Mouse (Mus musculus): ENCODE measurements around the gene Rbms3. TPM values are rescaled to one million over a fixed set of nuclear protein-coding genes. Genes with fewer than 3 reads are reported as not detected.
A peak's percentile ranks its signal among the peaks of the same experiment; 100 is the strongest.

Gene Rbms3
- polyA plus RNA-seq, 1 experiment from 2014 or later = 13.1 TPM

DNA sequence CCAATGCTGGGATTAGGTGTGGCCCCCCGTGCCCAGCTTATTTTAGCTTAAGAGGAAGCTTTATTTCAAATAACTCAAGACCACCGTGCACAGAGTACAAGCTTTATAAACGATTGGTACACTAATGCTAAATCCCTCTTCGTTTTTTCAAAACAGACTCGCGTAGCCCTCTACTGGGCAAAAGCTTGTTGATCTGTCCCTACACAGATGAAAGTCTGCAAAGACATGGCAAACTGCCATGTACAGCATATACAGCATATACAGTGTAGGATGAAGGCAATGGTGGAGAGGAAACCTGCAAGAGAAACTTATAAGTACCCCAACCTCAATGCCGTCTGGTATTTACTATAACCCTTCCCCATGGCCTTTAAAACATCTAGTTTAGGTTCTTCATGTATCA is 46.1 kb downstream of the Rbms3 start:
- peak; percentile 50; the same call in 1 of the 2 replicates for ATAC-seq
- Histone ChIP-seq H3K9me3 (replicated peaks) (no peaks in the 10 kb centered on the region), H3K4me1 (no peaks in the 10 kb centered on the region), H3K9ac (no peak overlapping the region), H3K27ac (no peak overlapping the region), H3K4me2 (no peak overlapping the region), H3K27me3 (no peaks in the 10 kb centered on the region), H3K4me3 (no peak overlapping the region), H3K36me3 (ENCODE audit: poor library complexity, severe bottlenecking) (no peaks in the 10 kb centered on the region)
- 73% methylated on average over 7 of the region's 7 CpGs for WGBS

DNA sequence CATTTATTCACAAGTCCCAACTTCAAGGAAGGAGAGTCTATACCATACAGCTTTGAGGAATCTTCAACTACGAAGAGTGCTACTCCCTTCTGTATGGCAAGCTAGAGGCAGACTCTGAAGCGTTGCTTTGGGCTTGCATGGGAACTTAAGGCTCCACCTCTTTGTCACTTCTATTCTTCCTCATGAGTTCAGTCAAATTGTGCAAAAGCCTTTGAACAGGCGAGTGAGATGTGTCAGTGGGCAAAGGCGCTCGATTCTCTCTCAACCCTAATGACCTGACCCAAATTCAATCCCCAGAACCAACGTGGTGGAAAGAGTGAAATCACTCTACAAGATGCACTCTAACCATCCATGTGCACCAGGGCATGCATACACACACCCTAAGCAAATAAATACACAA is 47.1 kb downstream of the Rbms3 start:
- Histone ChIP-seq H3K27ac (no peak overlapping the region), H3K9ac (no peak overlapping the region), H3K27me3 (no peaks in the 10 kb centered on the region), H3K36me3 (ENCODE audit: poor library complexity, severe bottlenecking) (no peaks in the 10 kb centered on the region), H3K4me1 (no peaks in the 10 kb centered on the region), H3K9me3 (replicated peaks) (no peaks in the 10 kb centered on the region), H3K4me2 (no peak overlapping the region), H3K4me3 (no peak overlapping the region)
- 64% methylated on average over 6 of the region's 6 CpGs for WGBS
- no peak for ATAC-seq

DNA sequence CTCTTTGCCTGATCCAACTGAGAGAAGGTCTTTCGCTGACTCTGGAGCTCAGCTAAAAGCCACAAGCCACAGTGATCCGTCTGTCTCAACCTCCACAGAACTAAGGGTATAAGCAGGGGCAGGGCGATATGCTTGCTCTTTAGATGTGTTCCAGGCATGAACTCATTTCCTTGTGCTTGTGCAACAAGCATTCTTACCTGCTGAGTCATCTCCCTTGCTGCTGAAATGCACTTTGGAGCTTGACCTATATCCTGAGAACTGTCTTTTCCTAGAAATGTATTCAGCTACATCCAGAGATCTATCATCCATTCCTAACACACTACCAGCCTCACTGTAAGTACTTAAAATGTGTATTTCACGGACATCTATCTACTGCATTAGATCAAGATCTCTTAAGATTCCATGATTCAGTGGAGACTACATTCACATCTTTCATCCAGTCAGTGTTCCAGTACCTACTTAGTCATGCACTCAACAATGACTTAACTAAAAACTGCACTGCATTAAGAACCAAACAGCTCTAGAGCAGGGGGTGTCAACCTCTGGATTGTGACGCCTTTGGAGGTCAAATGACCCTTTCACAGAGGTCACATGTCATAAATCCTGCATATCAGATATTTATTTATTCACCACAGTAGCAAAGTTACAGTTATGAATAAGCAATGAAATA is 58.4 kb downstream of the Rbms3 start:
- Histone ChIP-seq H3K4me1 (no peaks in the 10 kb centered on the region), H3K9me3 (replicated peaks) (no peaks in the 10 kb centered on the region), H3K36me3 (ENCODE audit: poor library complexity, severe bottlenecking) (no peaks in the 10 kb centered on the region), H3K9ac (no peak overlapping the region), H3K4me3 (no peak overlapping the region), H3K27me3 (no peaks in the 10 kb centered on the region), H3K4me2 (no peak overlapping the region), H3K27ac (no peak overlapping the region)
- ATAC-seq = no peak
- WGBS = 84% methylated on average over 5 of the region's 5 CpGs

DNA sequence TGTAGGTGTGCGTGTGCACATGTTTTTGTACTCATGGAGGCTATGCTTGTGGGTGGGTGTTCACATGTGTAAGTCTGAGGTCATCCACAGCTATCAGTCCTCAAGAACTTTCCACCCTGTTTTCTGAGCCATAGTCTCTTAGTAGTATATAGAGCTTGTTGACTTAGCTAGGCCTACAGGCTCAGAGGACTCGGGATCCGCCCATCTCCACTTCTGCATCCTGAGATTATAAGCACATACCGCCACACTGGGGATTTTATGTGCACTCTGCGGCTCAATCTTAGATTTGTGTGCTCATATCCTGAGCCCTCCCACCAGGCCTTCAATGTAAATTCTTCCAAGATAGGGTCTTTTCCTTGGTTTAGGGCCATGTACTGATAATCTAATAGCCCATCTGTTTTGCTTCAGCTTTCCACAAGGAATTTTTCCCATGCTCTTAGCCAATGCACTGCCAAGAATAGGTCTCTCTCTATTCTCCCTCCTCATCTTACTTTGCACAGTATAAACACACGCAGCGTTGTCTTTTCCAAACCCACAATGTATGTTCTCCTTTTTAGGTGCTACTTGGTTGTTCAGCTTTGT is 59.4 kb downstream of the Rbms3 start:
- no peak overlapping the region for H3K9ac ChIP-seq
- H3K36me3 ChIP-seq (ENCODE audit: poor library complexity, severe bottlenecking) = no peaks in the 10 kb centered on the region
- no peak overlapping the region for H3K27ac ChIP-seq
- ATAC-seq = no peak
- H3K4me1 ChIP-seq = no peaks in the 10 kb centered on the region
- 90% methylated on average over 7 of the region's 7 CpGs for WGBS
- H3K27me3 ChIP-seq = no peaks in the 10 kb centered on the region
- no peak overlapping the region for H3K4me2 ChIP-seq
- H3K4me3 ChIP-seq = no peak overlapping the region
- H3K9me3 ChIP-seq (replicated peaks) = no peaks in the 10 kb centered on the region

DNA sequence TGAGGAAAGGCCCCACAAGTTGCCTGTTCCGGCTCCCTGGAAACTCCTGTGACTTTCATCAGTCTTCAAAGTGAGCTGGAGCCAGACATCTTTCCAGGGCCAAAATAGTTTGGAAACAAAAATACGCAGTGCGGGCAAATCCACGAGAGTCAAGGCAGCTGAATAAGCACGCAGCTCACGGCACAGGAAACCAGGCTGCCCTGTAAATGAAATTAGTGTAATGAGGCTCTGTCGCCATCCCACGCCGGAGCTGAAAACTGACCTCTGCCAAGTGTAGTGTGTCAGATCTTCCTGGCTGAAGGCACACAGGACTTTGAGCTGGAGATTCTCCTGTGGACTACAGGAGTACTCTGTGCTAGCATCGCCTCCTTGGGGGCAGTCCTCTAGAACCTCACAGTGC is 63.4 kb downstream of the Rbms3 start:
- Histone ChIP-seq H3K4me3 (no peak overlapping the region), H3K27me3 (no peaks in the 10 kb centered on the region), H3K9ac (no peak overlapping the region), H3K27ac (no peak overlapping the region), H3K4me1 (no peaks in the 10 kb centered on the region), H3K4me2 (no peak overlapping the region), H3K36me3 (ENCODE audit: poor library complexity, severe bottlenecking) (no peaks in the 10 kb centered on the region), H3K9me3 (replicated peaks) (no peaks in the 10 kb centered on the region)
- WGBS = 88% methylated on average over 10 of the region's 10 CpGs
- ATAC-seq = no peak

DNA sequence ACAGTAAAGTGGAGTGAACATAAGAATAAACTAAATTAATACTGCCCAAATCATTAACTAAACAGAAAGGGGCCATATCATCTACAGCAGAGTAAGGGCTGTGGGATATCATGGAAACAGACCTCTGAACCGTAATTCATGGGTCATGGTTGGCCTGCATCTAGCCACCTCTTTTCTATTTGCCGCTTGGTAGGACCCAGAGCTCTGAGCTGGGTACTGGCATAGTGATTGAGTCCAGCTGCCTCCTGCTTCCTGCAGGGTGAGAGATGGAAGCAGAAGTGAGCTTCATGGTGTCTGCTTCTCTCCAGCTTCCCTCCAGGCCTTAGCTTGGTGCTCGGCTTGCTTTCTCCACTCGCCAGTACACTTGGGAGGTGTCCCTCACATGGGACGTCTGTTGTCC is 71.2 kb downstream of the Rbms3 start:
- Histone ChIP-seq H3K4me1 (no peaks in the 10 kb centered on the region), H3K4me2 (no peak overlapping the region), H3K27ac (no peak overlapping the region), H3K27me3 (no peaks in the 10 kb centered on the region), H3K9me3 (replicated peaks) (no peaks in the 10 kb centered on the region), H3K4me3 (no peak overlapping the region), H3K9ac (no peak overlapping the region), H3K36me3 (ENCODE audit: poor library complexity, severe bottlenecking) (no peaks in the 10 kb centered on the region)
- 91% methylated on average over 5 of the region's 5 CpGs for WGBS
- ATAC-seq = no peak

DNA sequence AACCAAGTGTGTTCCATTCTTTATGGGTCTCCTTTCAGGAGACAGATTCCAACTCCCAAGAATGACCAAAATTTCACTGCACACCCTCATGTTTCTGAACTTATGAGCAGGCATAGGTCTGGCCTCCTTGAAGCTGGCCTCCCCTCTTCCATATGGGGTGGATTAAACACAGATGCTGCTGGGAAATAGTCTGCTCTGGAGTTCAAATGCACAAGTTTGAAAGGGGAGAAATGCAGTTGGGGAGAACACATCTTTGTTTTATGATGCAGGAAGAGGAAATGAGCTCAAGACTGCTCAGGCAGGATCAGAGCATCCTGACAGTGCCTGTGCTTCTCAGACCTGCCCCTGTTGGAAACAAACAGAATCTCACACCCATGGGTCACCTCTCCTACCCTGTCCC is 75.4 kb downstream of the Rbms3 start:
- ATAC-seq = no peak
- Histone ChIP-seq H3K4me1 (no peaks in the 10 kb centered on the region), H3K9ac (no peak overlapping the region), H3K4me3 (no peak overlapping the region), H3K27ac (no peak overlapping the region), H3K27me3 (no peaks in the 10 kb centered on the region), H3K4me2 (no peak overlapping the region), H3K9me3 (replicated peaks) (no peaks in the 10 kb centered on the region), H3K36me3 (ENCODE audit: poor library complexity, severe bottlenecking) (no peaks in the 10 kb centered on the region)

DNA sequence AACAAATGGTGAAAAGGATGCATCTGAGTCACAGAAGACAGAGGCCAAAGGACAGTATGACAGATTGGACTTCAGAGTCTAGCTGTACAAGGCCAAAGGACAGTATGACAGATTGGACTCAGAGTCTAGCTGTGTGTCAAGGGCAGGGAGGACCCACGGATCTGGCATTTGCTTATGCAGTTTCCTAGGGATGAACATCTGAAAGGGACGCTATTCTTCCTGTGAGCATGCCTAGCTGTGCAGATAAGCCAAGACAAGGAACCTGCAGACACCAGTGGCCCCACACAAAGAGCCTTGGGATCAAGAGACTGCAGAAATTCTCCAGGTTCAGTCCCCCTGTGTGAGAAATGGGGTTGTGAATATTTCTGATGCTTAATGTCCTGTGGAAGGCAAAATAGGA is 100.4 kb downstream of the Rbms3 start:
- no peaks in the 10 kb centered on the region for H3K27me3 ChIP-seq
- H3K4me2 ChIP-seq = no peak overlapping the region
- no peak overlapping the region for H3K9ac ChIP-seq
- no peak overlapping the region for H3K4me3 ChIP-seq
- no peak for ATAC-seq
- no peaks in the 10 kb centered on the region for H3K9me3 ChIP-seq (replicated peaks)
- 79% methylated on average over 2 of the region's 2 CpGs for WGBS
- no peak overlapping the region for H3K27ac ChIP-seq
- H3K4me1 ChIP-seq = no peaks in the 10 kb centered on the region
- H3K36me3 ChIP-seq (ENCODE audit: poor library complexity, severe bottlenecking) = no peaks in the 10 kb centered on the region

DNA sequence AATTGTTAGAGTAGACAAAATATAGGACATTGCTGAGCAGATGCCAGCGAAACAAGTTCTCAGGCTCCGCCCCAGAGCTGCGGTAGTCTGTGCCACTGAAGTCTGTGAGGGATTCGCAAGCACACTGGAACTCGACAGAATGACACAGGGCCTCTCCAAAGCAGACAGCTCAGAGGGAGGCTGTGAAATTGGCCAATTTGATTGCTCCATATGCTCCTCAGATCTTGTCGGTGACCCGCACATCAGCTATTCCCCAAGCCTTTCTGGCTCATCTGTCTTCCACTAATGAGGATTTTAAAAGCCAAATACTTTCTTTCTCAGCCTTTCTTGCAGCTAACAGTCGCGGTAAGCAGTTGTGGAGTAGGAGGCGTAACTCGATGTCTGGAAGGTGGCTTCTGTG is 120.8 kb downstream of the Rbms3 start:
- no peak; the same call in 1 of the 2 replicates for ATAC-seq
- Histone ChIP-seq H3K4me1 (no peaks in the 10 kb centered on the region), H3K4me2 (no peak overlapping the region), H3K36me3 (ENCODE audit: poor library complexity, severe bottlenecking) (no peaks in the 10 kb centered on the region), H3K27ac (no peak overlapping the region), H3K4me3 (no peak overlapping the region), H3K27me3 (no peaks in the 10 kb centered on the region), H3K9me3 (replicated peaks) (no peaks in the 10 kb centered on the region), H3K9ac (no peak overlapping the region)
- WGBS = 75% methylated on average over 11 of the region's 11 CpGs

DNA sequence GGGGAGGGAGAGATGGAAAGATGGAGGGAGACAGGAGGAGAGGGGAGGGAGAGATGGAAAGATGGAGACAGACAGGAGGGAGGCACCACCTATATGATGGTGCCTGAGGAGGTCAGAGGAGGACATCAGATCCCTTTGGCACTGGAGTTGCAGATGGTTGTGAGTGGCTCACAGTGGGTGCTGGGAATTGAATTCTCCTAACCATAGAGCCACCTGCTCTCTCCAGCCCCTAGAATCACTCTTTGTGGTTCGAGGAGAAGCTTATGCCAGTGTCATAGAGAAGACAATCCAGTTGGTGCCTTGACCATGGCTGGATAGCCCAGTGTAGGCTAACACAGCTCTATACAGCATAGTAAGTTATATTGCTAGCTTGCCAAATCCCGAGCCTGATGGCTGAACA is 137.8 kb downstream of the Rbms3 start:
- ATAC-seq = no peak
- Histone ChIP-seq H3K4me1 (no peaks in the 10 kb centered on the region), H3K27me3 (no peaks in the 10 kb centered on the region), H3K4me2 (no peak overlapping the region), H3K4me3 (no peak overlapping the region), H3K36me3 (ENCODE audit: poor library complexity, severe bottlenecking) (no peaks in the 10 kb centered on the region), H3K9ac (no peak overlapping the region), H3K9me3 (replicated peaks) (no peaks in the 10 kb centered on the region), H3K27ac (no peak overlapping the region)
- WGBS = 83% methylated on average over 2 of the region's 2 CpGs

DNA sequence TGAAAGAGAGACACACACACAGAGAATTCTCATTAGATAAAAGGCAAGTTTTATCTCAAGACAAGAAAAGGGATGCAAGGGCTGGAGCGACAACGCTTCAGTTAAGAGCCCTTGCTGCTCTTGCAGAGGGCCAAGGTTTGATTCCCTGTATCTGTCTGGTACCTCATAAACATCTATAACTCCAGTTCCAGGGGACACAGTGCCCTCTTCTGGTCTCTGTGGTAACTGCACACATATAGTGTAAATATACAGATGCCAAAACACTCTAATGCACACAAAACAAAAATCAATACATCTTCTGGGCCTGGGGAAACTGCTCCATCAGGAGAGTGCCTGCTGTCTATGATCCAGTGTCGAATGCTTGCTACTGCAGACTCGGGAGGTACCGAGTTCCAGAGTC is 145.3 kb downstream of the Rbms3 start:
- WGBS = 93% methylated on average over 5 of the region's 5 CpGs
- Histone ChIP-seq H3K4me1 (no peaks in the 10 kb centered on the region), H3K9me3 (replicated peaks) (no peaks in the 10 kb centered on the region), H3K4me2 (no peak overlapping the region), H3K27ac (no peak overlapping the region), H3K9ac (no peak overlapping the region), H3K4me3 (no peak overlapping the region), H3K27me3 (no peaks in the 10 kb centered on the region), H3K36me3 (ENCODE audit: poor library complexity, severe bottlenecking) (no peaks in the 10 kb centered on the region)
- ATAC-seq = no peak

DNA sequence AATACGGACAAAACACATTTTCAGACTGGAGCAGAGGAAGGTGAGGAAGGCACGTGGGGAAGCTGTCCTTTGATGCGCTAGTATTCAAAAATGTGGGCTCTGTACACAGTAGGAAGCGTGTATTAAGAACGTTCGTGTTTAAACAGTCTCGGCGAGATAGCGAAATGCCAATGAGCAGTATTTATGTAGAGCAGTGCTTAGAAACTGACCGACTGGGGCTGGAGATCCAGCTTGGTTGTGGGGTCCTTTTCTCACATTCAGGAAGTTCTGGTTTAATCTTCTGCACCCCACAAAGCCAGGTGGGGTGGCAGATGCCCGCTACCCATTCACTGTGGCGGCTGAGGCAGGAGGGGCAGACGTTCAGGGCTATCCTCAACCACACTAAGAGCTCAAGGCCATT is 153.0 kb downstream of the Rbms3 start:
- 67% methylated on average over 13 of the region's 13 CpGs for WGBS
- Histone ChIP-seq H3K4me2 (no peak overlapping the region), H3K9ac (no peak overlapping the region), H3K4me1 (no peaks in the 10 kb centered on the region), H3K27me3 (no peaks in the 10 kb centered on the region), H3K4me3 (no peak overlapping the region), H3K27ac (no peak overlapping the region), H3K36me3 (ENCODE audit: poor library complexity, severe bottlenecking) (no peaks in the 10 kb centered on the region), H3K9me3 (replicated peaks) (no peaks in the 10 kb centered on the region)
- ATAC-seq = no peak

DNA sequence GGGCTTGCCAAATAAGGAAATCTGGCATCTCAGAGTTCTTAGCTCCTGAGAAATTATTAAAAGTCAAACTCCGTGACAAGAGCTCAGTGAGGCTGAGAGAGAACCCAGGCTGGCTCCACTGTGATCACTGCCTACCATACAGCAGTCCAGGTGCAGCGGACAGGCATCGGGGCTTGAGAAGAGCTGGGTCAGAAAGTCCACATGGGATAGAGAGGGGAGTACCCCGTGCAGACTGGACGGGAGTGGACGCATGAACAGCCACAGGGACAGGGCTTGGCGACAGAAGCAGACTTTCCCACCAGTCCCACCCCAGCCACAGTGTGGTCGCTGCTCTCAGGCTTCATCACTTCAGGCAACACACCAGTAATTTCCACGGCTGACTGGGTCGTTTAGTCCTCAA is 176.9 kb downstream of the Rbms3 start:
- Histone ChIP-seq H3K27me3 (no peaks in the 10 kb centered on the region), H3K4me1 (no peaks in the 10 kb centered on the region), H3K4me3 (no peak overlapping the region), H3K9ac (no peak overlapping the region), H3K27ac (no peak overlapping the region), H3K9me3 (replicated peaks) (no peaks in the 10 kb centered on the region), H3K4me2 (no peak overlapping the region), H3K36me3 (ENCODE audit: poor library complexity, severe bottlenecking) (no peaks in the 10 kb centered on the region)
- no peak for ATAC-seq
- WGBS = 67% methylated on average over 10 of the region's 10 CpGs

All from forebrain, embryonic 13.5 days (tissue).